Mouse (Mus musculus) liver, postnatal 0 days (tissue): ENCODE measurements at regions not wholly inside any gene's neighbourhood (a gene's known extent, or its start where the extent isn't known, plus 50 kb on each side); places are given as distances from the start of the nearest gene placed in this dataset.

Experiments
- ATAC-seq: fragments of 200-750 bp; cut with Nextera tagmentation; 2 replicates; pipeline ENCODE4 v1.8.0; 2017; ENCODE audit warnings: mild to moderate bottlenecking, moderate library complexity
- DNase-seq: peaks from one replicate; pipeline ENCODE4 v3.0.0-alpha.2; 2016
- H3K27ac ChIP-seq: fragments of 300-500 bp; sonication (generic); 2 replicates; pipeline ENCODE4 v1.5.1; 2014; ENCODE audit warnings: antibody characterized with exemption, moderate library complexity, mild to moderate bottlenecking, low read depth
- H3K27me3 ChIP-seq: fragments of 300-500 bp; sonication (generic); 2 replicates; pipeline ENCODE4 v1.6.1; 2014; ENCODE audit warnings: low read length, control low read depth, mixed read lengths; ENCODE audit not compliant: insufficient read depth
- H3K36me3 ChIP-seq: fragments of 300-500 bp; sonication (generic); replicated peaks from 2 replicates; pipeline ENCODE4 v1.6.1; 2014; ENCODE audit warnings: mild to moderate bottlenecking, control low read depth, low read length, moderate library complexity, mixed read lengths; ENCODE audit not compliant: insufficient read depth
- H3K4me1 ChIP-seq: fragments of 300-500 bp; sonication (generic); 2 replicates; pipeline ENCODE4 v1.6.1; 2014; ENCODE audit warnings: antibody characterized with exemption, mild to moderate bottlenecking, control low read depth; ENCODE audit not compliant: insufficient read depth
- H3K4me2 ChIP-seq: fragments of 300-500 bp; sonication (generic); 2 replicates; pipeline ENCODE4 v1.6.1; 2014; ENCODE audit warnings: low read depth, mild to moderate bottlenecking, low read length, moderate library complexity, mixed read lengths
- H3K4me3 ChIP-seq: fragments of 300-500 bp; sonication (generic); 2 replicates; pipeline ENCODE4 v1.5.1; 2014; ENCODE audit warnings: low read depth, low read length
- H3K9ac ChIP-seq: fragments of 300-500 bp; sonication (generic); replicated peaks from 2 replicates; pipeline ENCODE4 v1.6.1; 2014; ENCODE audit warnings: mild to moderate bottlenecking, moderate library complexity
- H3K9me3 ChIP-seq: fragments of 300-500 bp; sonication (generic); 2 replicates; pipeline ENCODE4 v1.6.1; 2016; ENCODE audit warnings: mild to moderate bottlenecking, control low read depth, low read length, mixed read lengths
- CTCF ChIP-seq: sonication (generic); IDR thresholded peaks from 2 replicates; pipeline ENCODE4 v1.5.1; 2016; ENCODE audit warnings: antibody characterized with exemption, low read depth
- EP300 ChIP-seq: IDR thresholded peaks from 2 replicates; pipeline ENCODE4 v1.6.1; 2016; ENCODE audit warnings: antibody characterized with exemption, low read depth, mild to moderate bottlenecking
- WGBS: fragments of 180-500 bp; shearing (Covaris S2); extraction: QIAGEN DNeasy Blood & Tissue Kit; methylation state at CpG from one replicate; pipeline ENCODE4 v1.1.7; 2014; ENCODE audit not compliant: insufficient replicate concordance; 5-methylcytosine and 5-hydroxymethylcytosine counted together

DNA sequence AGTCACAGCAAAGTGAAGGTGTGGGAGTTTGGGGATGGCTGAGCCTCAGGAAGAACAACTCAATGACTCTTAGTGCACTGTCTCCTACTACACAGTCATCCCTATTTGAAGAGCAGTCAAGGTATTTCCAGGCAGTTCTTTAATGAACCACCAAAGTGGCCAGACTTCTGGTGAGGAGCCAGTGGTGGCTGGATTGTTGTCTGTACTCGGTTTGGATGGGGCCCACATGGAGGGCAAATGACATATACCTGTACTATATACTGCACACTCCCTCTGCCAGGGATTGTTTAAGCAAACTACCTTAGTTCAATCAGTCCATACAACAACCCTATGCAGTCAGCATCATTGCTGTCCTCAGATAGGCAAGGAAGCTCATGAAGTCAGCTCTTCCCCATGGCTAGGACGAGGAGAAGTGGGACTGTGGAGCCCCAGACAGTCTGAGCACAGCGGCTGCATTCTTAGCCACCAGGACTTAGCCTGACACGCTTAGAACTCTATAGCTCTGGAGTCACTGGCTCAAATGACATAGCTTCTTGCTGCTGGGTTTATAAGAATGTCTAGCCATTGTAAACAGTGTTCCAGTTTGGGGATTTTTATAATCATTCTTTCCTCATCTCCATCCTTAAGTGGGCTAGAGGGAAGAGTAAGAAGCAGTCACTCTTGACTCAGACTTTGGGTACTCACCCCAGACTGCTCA is 72.8 kb upstream of the Boc start:
- H3K4me1 ChIP-seq: no peaks in the 10 kb centered on the region
- no peaks in the 10 kb centered on the region for H3K27me3 ChIP-seq
- ATAC-seq (no peak), DNase-seq (no peak)
- H3K36me3 ChIP-seq: no peaks in the 10 kb centered on the region
- H3K4me2 ChIP-seq: no peak overlapping the region
- no peak overlapping the region for H3K27ac ChIP-seq
- 67% methylated on average over 4 of the region's 4 CpGs for WGBS
- TF ChIP-seq CTCF (no peak), EP300 (no peak)
- H3K9ac ChIP-seq: no peak overlapping the region
- H3K9me3 ChIP-seq: no peaks in the 10 kb centered on the region
- H3K4me3 ChIP-seq: no peak overlapping the region

GRCm38 (mm10) chr16:44630861-44631260 is 72.2 kb upstream of the Boc start:
- Histone ChIP-seq H3K4me3 (no peak overlapping the region), H3K9me3 (no peaks in the 10 kb centered on the region), H3K4me2 (no peak overlapping the region), H3K27me3 (no peaks in the 10 kb centered on the region), H3K4me1 (no peaks in the 10 kb centered on the region), H3K9ac (no peak overlapping the region), H3K27ac (no peak overlapping the region), H3K36me3 (no peaks in the 10 kb centered on the region)
- DNase-seq: no peak
- no peak for TF ChIP-seq EP300
- TF ChIP-seq CTCF: no peak
- no peak for ATAC-seq
- 70% methylated on average over 9 of the region's 9 CpGs for WGBS

GRCm38 (mm10) chr16:44630426-44630825 is 71.7 kb upstream of the Boc start:
- H3K27ac ChIP-seq: no peak overlapping the region
- H3K36me3 ChIP-seq: no peaks in the 10 kb centered on the region
- no peak overlapping the region for H3K4me2 ChIP-seq
- no peak for DNase-seq
- WGBS: 61% methylated on average over 9 of the region's 9 CpGs
- no peaks in the 10 kb centered on the region for H3K4me1 ChIP-seq
- no peak overlapping the region for H3K9ac ChIP-seq
- H3K27me3 ChIP-seq: no peaks in the 10 kb centered on the region
- TF ChIP-seq EP300: no peak
- no peak for TF ChIP-seq CTCF
- no peaks in the 10 kb centered on the region for H3K9me3 ChIP-seq
- H3K4me3 ChIP-seq: no peak overlapping the region
- ATAC-seq: no peak

- no peak overlapping the region for H3K9ac ChIP-seq
- no peak overlapping the region for H3K4me3 ChIP-seq
- no peaks in the 10 kb centered on the region for H3K4me1 ChIP-seq
- no peak overlapping the region for H3K27ac ChIP-seq
- no peak overlapping the region for H3K4me2 ChIP-seq
- TF ChIP-seq CTCF (no peak), EP300 (no peak)
- no peaks in the 10 kb centered on the region for H3K9me3 ChIP-seq
- no peak for DNase-seq
- ATAC-seq: no peak
- no peaks in the 10 kb centered on the region for H3K36me3 ChIP-seq
- 59% methylated on average over 8 of the region's 8 CpGs for WGBS
- no peaks in the 10 kb centered on the region for H3K27me3 ChIP-seq
Measured at GRCm38 (mm10) chr16:44629296-44630275, 70.9 kb upstream of the Boc start.

- 85% methylated on average over 3 of the region's 3 CpGs for WGBS
- TF ChIP-seq EP300 (no peak), CTCF (no peak)
- Histone ChIP-seq H3K9me3 (no peaks in the 10 kb centered on the region), H3K27me3 (no peaks in the 10 kb centered on the region), H3K36me3 (no peaks in the 10 kb centered on the region), H3K9ac (no peak overlapping the region), H3K4me2 (no peak overlapping the region), H3K27ac (no peak overlapping the region), H3K4me3 (no peak overlapping the region), H3K4me1 (no peaks in the 10 kb centered on the region)
- ATAC-seq (no peak), DNase-seq (no peak)
Measured at GRCm38 (mm10) chr16:44625871-44626293, 67.2 kb upstream of the Boc start.

DNA sequence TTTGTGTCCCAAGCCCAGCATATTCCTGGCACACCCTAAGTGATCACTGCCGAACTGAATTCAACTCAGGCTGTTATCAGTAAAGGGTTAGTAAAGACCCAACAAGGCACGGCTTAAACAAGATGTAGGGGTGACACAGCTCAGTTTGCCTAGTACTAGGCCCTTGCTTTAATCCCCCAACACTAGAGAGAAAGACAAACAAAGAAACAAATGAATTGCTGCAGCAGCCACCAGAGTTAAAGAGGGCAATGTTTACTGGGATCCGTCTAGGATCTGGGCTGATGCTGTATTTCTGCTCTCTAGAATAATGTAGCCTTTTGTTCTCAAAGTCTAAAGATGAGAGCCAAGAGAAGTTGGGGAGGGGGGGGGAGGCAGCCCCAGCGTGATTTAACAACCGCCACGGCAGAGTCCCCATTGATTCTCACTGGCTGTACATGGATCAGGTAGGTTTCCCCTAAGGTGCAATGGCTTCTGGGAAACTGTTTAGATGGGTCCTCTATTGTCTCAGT is 66.5 kb upstream of the Boc start:
- Histone ChIP-seq H3K4me2 (no peak overlapping the region), H3K36me3 (no peaks in the 10 kb centered on the region), H3K27me3 (no peaks in the 10 kb centered on the region), H3K4me3 (no peak overlapping the region), H3K27ac (no peak overlapping the region), H3K9me3 (no peaks in the 10 kb centered on the region), H3K9ac (no peak overlapping the region), H3K4me1 (no peaks in the 10 kb centered on the region)
- DNase-seq (no peak), ATAC-seq (no peak)
- TF ChIP-seq CTCF (no peak), EP300 (no peak)
- 62% methylated on average over 6 of the region's 6 CpGs for WGBS
